Mouse (Mus musculus) heart, postnatal 0 days (tissue): ENCODE measurements around the gene Thsd7b.

ENCODE experiments used
- CTCF ChIP-seq: IDR thresholded peaks from 2 replicates; pipeline ENCODE4 v1.5.1; 2016; ENCODE audit warnings: antibody characterized with exemption, control low read depth, low read depth
- EP300 ChIP-seq: IDR thresholded peaks from 2 replicates; pipeline ENCODE4 v1.6.1; 2016; ENCODE audit warnings: antibody characterized with exemption, low read depth

GRCm38 (mm10) chr1:129675878-129676277, 402.8 kb downstream of the Thsd7b start:
- TF ChIP-seq CTCF (no peak), EP300 (no peak)
